Mouse (Mus musculus) limb, embryonic 14.5 days (tissue): ENCODE results near the gene Socs3. TPM values are rescaled to one million over a fixed set of nuclear protein-coding genes. Genes with fewer than 3 reads are reported as not detected.

Source experiments
- ATAC-seq: fragments of 200-750 bp; cut with Nextera tagmentation; 2 replicates; pipeline ENCODE4 v1.8.0; 2017; ENCODE audit warnings: low read depth, moderate number of reproducible peaks, moderate TSS enrichment; ENCODE audit not compliant: low FRiP score
- DNase-seq: peaks from one replicate; pipeline ENCODE4 v3.0.0-alpha.2; 2015; ENCODE audit warnings: low spot score
- H3K27ac ChIP-seq: fragments of 300-500 bp; sonication (generic); replicated peaks from 2 replicates; pipeline ENCODE4 v1.5.1; 2014; ENCODE audit warnings: low read depth, mild to moderate bottlenecking, low read length, moderate library complexity, mixed read lengths
- H3K27me3 ChIP-seq: fragments of 300-500 bp; sonication (generic); 2 replicates; pipeline ENCODE4 v1.6.1; 2014; ENCODE audit warnings: low read length, mixed read lengths; ENCODE audit not compliant: control insufficient read depth, insufficient read depth
- H3K36me3 ChIP-seq: fragments of 300-500 bp; sonication (generic); 2 replicates; pipeline ENCODE4 v1.6.1; 2014; ENCODE audit warnings: mild to moderate bottlenecking, low read length, moderate library complexity, mixed read lengths; ENCODE audit not compliant: control insufficient read depth, insufficient read depth
- H3K4me1 ChIP-seq: fragments of 300-500 bp; sonication (generic); 2 replicates; pipeline ENCODE4 v1.6.1; 2014; ENCODE audit warnings: antibody characterized with exemption, low read length, mixed read lengths; ENCODE audit not compliant: control insufficient read depth, insufficient read depth
- H3K4me2 ChIP-seq: fragments of 300-500 bp; sonication (generic); replicated peaks from 2 replicates; pipeline ENCODE4 v1.6.1; 2014; ENCODE audit warnings: low read depth, mild to moderate bottlenecking, low read length, moderate library complexity; ENCODE audit not compliant: severe bottlenecking
- H3K4me3 ChIP-seq: fragments of 300-500 bp; sonication (generic); replicated peaks from 2 replicates; pipeline ENCODE4 v1.5.1; 2014; ENCODE audit warnings: low read length
- H3K9ac ChIP-seq: fragments of 300-500 bp; sonication (generic); 2 replicates; pipeline ENCODE4 v1.6.1; 2014; ENCODE audit warnings: mild to moderate bottlenecking, low read depth, low read length, moderate library complexity; ENCODE audit not compliant: severe bottlenecking
- H3K9me3 ChIP-seq: fragments of 300-500 bp; sonication (generic); 2 replicates; pipeline ENCODE4 v1.6.1; 2016; ENCODE audit warnings: low read length; ENCODE audit not compliant: control insufficient read depth
- POLR2A ChIP-seq: fragments of 200-500 bp; IDR thresholded peaks from 2 replicates; pipeline ENCODE4 v1.8.0; 2012; ENCODE audit warnings: inconsistent platforms, mild to moderate bottlenecking, moderate library complexity, borderline replicate concordance; ENCODE audit not compliant: insufficient read depth, insufficient read length; ENCODE audit errors: extremely low read depth
- WGBS: fragments of 180-500 bp; shearing (Covaris S2); extraction: QIAGEN DNeasy Blood & Tissue Kit; methylation state at CpG from one replicate; pipeline ENCODE4 v1.1.7; 2014; 5-methylcytosine and 5-hydroxymethylcytosine counted together
- polyA plus RNA-seq, 2 experiments: library from polyadenylated mRNA; depleted of rRNA in 1 of 2; stranded (reverse) in 1 of 2; unstranded in 1 of 2; fragments of >200 nt; fragmentation: Nextera tagmentation in 1 of 2; extraction: Ambion mirVana in 1 of 2; gene quantifications; 2 replicates each; pipeline versions ENCODE4 v1.2.1 to v1.2.3; 2012 to 2014

Socs3 gene
- polyA plus RNA-seq, 2 experiments = 6.4 to 18.4 TPM

DNA sequence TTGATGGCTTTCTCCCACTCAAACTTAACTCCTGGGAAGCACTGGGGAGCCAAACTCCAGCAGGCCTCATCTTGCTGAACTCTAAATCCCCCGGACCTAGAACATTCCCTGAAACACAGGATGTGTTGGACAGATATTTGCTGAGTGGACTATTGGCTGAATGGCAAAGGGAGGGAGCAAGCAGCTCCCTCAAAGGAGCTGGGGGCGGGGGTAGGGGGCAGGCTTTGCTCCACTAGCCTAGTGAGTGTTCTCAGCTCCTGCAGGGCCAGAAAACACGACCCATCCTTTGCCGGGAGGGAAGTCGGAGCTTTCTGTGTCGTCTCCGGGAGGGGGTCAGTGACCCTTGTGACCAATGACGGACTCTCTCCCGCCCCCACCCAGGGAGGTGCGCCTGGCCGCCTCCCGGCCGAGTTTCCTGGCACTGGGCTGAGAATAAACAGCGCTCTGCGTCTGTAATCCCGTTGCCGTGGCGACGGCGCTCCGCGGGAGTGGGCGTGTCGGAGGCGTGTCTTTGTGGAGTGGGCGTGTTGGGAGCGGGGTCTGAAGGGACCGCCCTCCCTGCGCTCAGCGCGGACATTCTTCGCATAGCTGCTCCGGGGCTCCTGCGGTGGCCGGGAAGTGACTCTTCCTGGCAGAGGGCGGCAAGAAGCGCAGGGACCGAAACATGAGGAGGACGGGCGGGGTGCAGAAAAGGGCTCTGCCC, 6.6 kb downstream of the Socs3 start:
- ATAC-seq = peak; percentile 93
- WGBS = under 1% methylated on average over 27 of the region's 40 CpGs
- peak overlapping the region; percentile 91 for H3K27ac ChIP-seq
- peak overlapping the region; percentile 49 for H3K9ac ChIP-seq
- H3K27me3 ChIP-seq = no peaks in the 10 kb centered on the region
- peak overlapping the region; percentile 86 for H3K4me2 ChIP-seq
- TF ChIP-seq POLR2A = 0 out of 2 replicates have a peak, but pooled peaks have one; percentile 31
- peaks cover 18% of the 10 kb centered on the region for H3K36me3 ChIP-seq
- H3K9me3 ChIP-seq = no peaks in the 10 kb centered on the region
- peak; percentile 95 for DNase-seq
- H3K4me3 ChIP-seq = peak overlapping the region; percentile 37
- peaks cover 65% of the 10 kb centered on the region for H3K4me1 ChIP-seq

DNA sequence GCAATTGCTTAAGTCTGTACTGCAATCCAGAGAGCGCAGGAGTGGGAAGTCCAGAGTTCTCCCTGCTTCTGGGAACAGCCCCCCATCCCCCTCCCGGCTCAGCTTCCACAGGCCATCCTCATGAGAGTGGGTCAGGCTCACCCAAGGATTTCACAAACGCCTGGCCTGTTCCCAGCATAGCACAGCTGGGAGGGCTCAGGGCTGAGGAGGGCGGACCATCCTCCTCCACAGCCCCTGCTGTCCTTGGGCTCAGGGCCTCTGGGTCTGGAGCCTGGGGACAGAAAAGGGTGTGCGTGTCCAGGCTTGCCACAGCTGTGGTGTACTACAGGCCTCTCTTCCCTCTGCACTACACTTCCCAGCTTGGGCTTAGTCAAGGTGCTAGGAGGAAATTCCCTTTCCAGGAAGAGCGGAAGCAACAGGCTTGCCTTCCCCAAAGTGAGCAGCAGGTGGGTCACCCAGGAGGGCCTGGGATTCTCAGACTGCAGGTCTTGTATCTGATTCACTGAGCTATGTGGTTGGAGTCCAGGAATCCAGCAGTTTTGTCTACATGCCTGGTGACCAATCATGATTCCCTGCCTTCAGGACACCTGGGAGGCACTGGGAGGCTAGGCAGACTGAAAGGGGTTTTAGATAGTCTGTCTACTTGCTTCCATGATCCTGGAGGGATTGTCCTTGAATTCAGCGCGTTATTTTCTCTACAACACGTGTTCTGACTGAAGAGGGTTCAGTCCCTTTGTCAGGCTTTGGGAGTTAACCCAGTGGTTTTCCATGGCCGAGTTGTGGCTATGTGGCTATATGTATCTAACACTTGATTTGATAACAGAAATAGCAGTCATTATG, 7.4 kb downstream of the Socs3 start:
- Histone ChIP-seq H3K9me3 (no peaks in the 10 kb centered on the region), H3K9ac (peak overlapping the region; percentile 2; the same call in 1 of the 2 replicates), H3K27me3 (no peaks in the 10 kb centered on the region), H3K4me2 (peak overlapping the region; percentile 86; the same call in 1 of the 2 replicates), H3K4me3 (peak overlapping the region; percentile 37), H3K4me1 (peaks cover 63% of the 10 kb centered on the region), H3K27ac (peak overlapping the region; percentile 91), H3K36me3 (peaks cover 15% of the 10 kb centered on the region)
- 33% methylated on average over 10 of the region's 10 CpGs for WGBS
- no peak for TF ChIP-seq POLR2A
- ATAC-seq = 0 out of 2 replicates have a peak, but pooled peaks have one; percentile 7
- no peak for DNase-seq

DNA sequence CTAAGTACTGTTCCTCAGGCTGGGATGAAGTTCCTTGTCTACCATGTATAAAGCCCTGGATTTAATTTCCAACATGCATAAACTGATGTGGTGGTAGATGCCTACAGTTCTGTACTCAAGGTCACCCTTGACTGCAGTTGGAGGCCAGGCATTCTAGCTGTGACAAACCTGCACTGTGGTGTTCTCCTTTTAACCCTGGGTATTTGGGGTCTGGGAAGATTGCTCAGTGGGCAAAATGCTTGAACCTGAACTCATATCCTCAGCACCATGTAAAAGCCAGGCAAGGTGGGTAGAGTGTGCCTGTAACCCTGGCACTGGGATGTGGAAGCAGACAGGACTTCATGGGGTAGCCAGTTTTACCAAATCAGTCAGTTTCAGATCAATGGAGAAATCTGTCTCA, 9.2 kb downstream of the Socs3 start:
- Histone ChIP-seq H3K9me3 (no peaks in the 10 kb centered on the region), H3K36me3 (no peaks in the 10 kb centered on the region), H3K9ac (no peak overlapping the region), H3K27me3 (no peaks in the 10 kb centered on the region), H3K4me3 (no peak overlapping the region), H3K4me2 (no peak overlapping the region), H3K27ac (no peak overlapping the region), H3K4me1 (peaks cover 44% of the 10 kb centered on the region)
- TF ChIP-seq POLR2A = no peak
- ATAC-seq = no peak
- DNase-seq = no peak

DNA sequence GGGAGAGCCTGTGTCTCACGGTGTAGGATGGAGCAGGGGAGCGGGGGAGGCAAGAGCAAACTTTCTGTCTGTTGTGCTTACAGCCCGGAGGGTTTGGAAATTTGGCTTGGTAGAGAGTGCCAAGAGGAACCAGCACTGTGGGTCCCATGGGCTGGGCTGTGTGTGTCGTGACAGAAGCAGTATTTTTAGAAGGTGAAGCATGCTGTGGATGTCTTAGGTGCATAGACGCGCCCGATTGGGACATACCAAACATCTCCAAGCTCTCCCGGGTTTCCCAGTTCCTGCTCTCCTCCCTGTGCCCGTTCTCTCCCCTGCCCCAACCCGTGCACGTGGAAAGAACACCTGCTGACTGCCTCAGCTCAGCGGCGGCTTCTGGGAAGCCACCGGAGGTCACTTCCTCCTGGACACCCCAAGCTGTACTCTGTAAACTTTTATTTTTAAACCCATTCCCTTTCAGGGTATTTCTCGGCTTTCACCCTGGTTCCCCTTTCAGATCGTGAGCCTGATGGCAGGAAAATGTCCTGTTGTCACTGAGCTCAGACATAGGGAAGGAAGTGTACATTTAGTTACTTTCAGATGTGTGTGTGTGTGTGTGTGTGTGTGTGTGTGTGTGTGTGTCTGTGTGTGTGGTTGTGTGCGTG, 10.0 kb downstream of the Socs3 start:
- no peak for ATAC-seq
- Histone ChIP-seq H3K27me3 (no peaks in the 10 kb centered on the region), H3K4me3 (no peak overlapping the region), H3K4me1 (peaks cover 38% of the 10 kb centered on the region), H3K9ac (no peak overlapping the region), H3K4me2 (no peak overlapping the region), H3K36me3 (no peaks in the 10 kb centered on the region), H3K27ac (no peak overlapping the region), H3K9me3 (no peaks in the 10 kb centered on the region)
- DNase-seq = no peak
- TF ChIP-seq POLR2A = no peak
- 43% methylated on average over 17 of the region's 17 CpGs for WGBS

DNA sequence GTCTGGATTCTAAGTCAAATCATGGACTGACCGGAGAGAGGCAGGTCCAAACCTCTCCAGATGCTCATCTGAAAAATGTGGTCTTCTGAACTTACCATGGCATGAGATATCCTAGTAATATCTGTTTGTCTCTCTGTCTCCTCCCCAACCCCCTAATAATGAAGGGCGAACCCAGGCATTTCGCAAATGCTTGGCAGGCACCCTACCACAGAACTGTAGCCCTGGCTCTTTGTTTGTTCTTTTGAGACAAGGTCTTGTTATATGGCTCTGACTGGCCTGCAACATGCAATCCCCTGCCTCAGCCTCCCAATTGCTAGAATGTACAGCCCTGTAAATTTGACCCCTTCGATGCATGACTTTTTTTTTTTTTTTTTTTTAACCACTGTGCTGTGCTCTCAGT, 10.7 kb downstream of the Socs3 start:
- Histone ChIP-seq H3K9me3 (no peaks in the 10 kb centered on the region), H3K9ac (no peak overlapping the region), H3K27me3 (no peaks in the 10 kb centered on the region), H3K4me2 (no peak overlapping the region), H3K36me3 (no peaks in the 10 kb centered on the region), H3K4me1 (peaks cover 38% of the 10 kb centered on the region), H3K27ac (no peak overlapping the region), H3K4me3 (no peak overlapping the region)
- 78% methylated on average over 4 of the region's 4 CpGs for WGBS
- ATAC-seq (no peak), DNase-seq (no peak)
- TF ChIP-seq POLR2A = no peak
